Mouse (Mus musculus) liver, adult 2 months (tissue): ENCODE results near the gene Zfp740. TPM values are rescaled to one million over a fixed set of nuclear protein-coding genes. Genes with fewer than 3 reads are reported as not detected.
A peak's percentile ranks its signal among the peaks of the same experiment; 100 is the strongest.

Experiments
- DNase-seq: peaks from one replicate; pipeline ENCODE4 v3.0.0-alpha.2; 2011; ENCODE audit warnings: low read depth, low spot score; ENCODE audit errors: extremely low read depth
- H3K27ac ChIP-seq: fragments of 200-500 bp; replicated peaks from 2 replicates; pipeline ENCODE4 v1.5.1; 2012; ENCODE audit warnings: low read depth, mild to moderate bottlenecking, control low read depth, inconsistent platforms, low read length; ENCODE audit not compliant: insufficient read depth
- H3K27me3 ChIP-seq: fragments of 200-500 bp; 2 replicates; pipeline ENCODE4 v1.6.1; 2012; ENCODE audit warnings: mild to moderate bottlenecking, moderate library complexity, low read length, inconsistent platforms; ENCODE audit not compliant: control insufficient read depth, insufficient read depth
- H3K36me3 ChIP-seq: fragments of 200-500 bp; 2 replicates; pipeline ENCODE4 v1.6.1; 2012; ENCODE audit warnings: low read length, inconsistent platforms; ENCODE audit not compliant: control insufficient read depth, insufficient read depth
- H3K4me1 ChIP-seq: fragments of 200-500 bp; 2 replicates; pipeline ENCODE4 v1.6.1; 2011; ENCODE audit warnings: low read length; ENCODE audit not compliant: control insufficient read depth, insufficient read depth
- H3K4me3 ChIP-seq: fragments of 200-500 bp; 2 replicates; pipeline ENCODE4 v1.5.1; 2011; ENCODE audit warnings: low read depth, mild to moderate bottlenecking, control low read depth, low read length, moderate library complexity; ENCODE audit not compliant: insufficient read depth
- H3K79me2 ChIP-seq: fragments of 200-500 bp; 2 replicates; pipeline ENCODE4 v1.6.1; 2012; ENCODE audit warnings: inconsistent platforms, mild to moderate bottlenecking, low read length, moderate library complexity; ENCODE audit not compliant: control insufficient read depth, insufficient read depth
- H3K9ac ChIP-seq: fragments of 200-500 bp; 2 replicates; pipeline ENCODE4 v1.6.1; 2012; ENCODE audit warnings: low read depth, mild to moderate bottlenecking, control low read depth, inconsistent platforms, low read length
- CTCF ChIP-seq: fragments of 200-500 bp; IDR thresholded peaks from 2 replicates; pipeline ENCODE4 v1.5.1; 2011; ENCODE audit warnings: low read depth, low read length, control low read depth
- POLR2A ChIP-seq: fragments of 200-500 bp; IDR thresholded peaks from 2 replicates; pipeline ENCODE4 v1.6.1; 2011; ENCODE audit warnings: low read length, control low read depth; ENCODE audit not compliant: insufficient read depth; ENCODE audit errors: extremely low read depth
- WGBS: fragments of 180-500 bp; shearing (Covaris S2); methylation state at CpG from one replicate; pipeline ENCODE4 v1.1.7; 2018; 5-methylcytosine and 5-hydroxymethylcytosine counted together
- polyA plus RNA-seq: library from polyadenylated mRNA; depleted of rRNA; stranded (reverse); fragments of >200 nt; gene quantifications from 2 replicates; pipeline ENCODE4 v1.2.3, GENCODE M21; 2012
- total RNA-seq: library from RNA; depleted of rRNA; stranded (reverse); fragments of >200 nt; gene quantifications from 2 replicates; pipeline ENCODE4 v1.2.3, GENCODE M21; 2014

The Zfp740 gene
- total and polyA plus RNA-seq, 2 experiments = 9.4 to 15.6 TPM

DNA sequence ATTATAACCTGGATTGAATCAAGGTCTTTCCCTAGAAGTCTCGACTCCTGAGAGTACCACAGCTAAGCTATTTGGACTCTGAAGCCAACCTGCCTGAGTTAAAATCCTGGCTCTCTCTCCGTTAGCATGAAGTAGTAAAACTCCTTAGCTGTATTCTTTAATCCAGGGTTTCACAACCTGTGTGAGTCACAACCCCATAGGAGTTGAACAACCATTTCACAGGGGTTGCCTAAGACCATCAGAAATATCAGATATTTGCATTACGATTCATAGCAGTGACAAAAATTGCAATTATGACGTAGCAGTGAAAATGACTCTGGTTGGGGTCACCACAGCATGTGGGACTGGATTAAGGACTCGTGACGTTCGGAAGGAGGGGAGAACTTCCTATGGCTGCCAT lies 29.7 kb downstream of the Zfp740 start:
- no peaks in the 10 kb centered on the region for H3K4me1 ChIP-seq
- WGBS = 92% methylated on average over 7 of the region's 7 CpGs
- H3K36me3 ChIP-seq = no peaks in the 10 kb centered on the region
- no peak for DNase-seq
- H3K79me2 ChIP-seq = no peaks in the 10 kb centered on the region
- no peak overlapping the region for H3K9ac ChIP-seq
- no peak overlapping the region for H3K27ac ChIP-seq
- H3K27me3 ChIP-seq = no peaks in the 10 kb centered on the region
- TF ChIP-seq CTCF (no peak), POLR2A (no peak)
- no peak overlapping the region for H3K4me3 ChIP-seq

DNA sequence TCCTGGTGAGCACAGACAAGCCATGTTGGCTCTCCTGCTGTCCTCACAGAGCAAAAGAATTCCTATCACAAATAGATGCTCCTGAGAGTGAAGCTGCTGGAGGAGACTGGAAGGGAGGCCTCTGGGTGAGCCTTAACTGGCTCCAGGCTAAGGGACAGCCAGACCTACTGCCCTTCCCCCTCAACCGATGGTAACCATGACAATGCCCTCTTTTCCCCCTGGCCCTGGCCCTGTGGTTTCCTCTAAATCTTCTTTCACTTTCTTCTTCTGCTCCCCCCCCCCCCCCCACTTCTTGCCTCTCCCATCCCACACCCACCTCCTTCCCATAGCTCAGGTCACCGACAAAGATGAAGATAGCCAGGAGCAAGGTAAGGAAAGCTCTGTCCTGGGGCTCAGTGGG lies 30.8 kb downstream of the Zfp740 start:
- H3K9ac ChIP-seq = no peak overlapping the region
- no peak for DNase-seq
- no peak overlapping the region for H3K4me3 ChIP-seq
- 46% methylated on average over 2 of the region's 2 CpGs for WGBS
- H3K27ac ChIP-seq = peak overlapping the region; percentile 29
- H3K36me3 ChIP-seq = no peaks in the 10 kb centered on the region; the same call in 1 of the 2 replicates
- H3K4me1 ChIP-seq = no peaks in the 10 kb centered on the region
- H3K27me3 ChIP-seq = no peaks in the 10 kb centered on the region
- no peaks in the 10 kb centered on the region for H3K79me2 ChIP-seq
- TF ChIP-seq POLR2A (no peak), CTCF (no peak)

DNA sequence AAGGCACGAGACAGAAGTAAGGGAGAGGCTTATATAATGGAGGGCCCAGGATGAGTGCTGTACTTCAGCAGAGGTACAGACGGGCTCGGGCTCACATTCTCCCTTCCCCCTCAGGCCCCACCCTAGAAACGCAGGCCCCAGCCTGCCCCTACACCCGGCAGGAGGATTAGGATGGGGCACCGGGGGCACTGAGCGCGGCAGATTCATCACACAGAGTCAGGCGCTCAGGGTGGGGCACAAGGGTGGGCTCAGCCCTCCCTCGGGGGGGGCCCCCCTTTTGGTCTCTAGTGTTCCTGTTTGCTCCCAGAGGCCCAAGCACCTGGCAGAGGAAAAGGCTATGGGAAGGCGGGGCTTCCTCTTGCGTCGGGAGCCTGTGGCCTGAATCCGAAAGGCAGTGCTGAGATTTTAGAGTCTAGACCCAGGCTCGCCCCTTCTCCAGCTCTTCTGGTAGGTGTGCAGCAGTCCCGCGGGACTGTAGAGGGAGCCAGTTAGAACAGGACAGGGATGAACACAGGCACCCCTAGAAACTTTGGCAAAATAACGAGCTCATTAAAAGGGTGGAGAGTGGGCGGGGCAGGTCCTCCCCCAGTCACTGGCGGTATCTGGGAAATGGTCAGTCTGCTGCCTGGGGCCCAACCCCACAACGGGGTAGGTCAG lies 32.5 kb downstream of the Zfp740 start:
- 45% methylated on average over 21 of the region's 21 CpGs for WGBS
- Histone ChIP-seq H3K36me3 (no peaks in the 10 kb centered on the region; the same call in 1 of the 2 replicates), H3K27ac (no peak overlapping the region), H3K4me3 (no peak overlapping the region; the same call in 1 of the 2 replicates), H3K79me2 (no peaks in the 10 kb centered on the region), H3K4me1 (no peaks in the 10 kb centered on the region), H3K9ac (peak overlapping the region; percentile 15; the same call in 1 of the 2 replicates), H3K27me3 (no peaks in the 10 kb centered on the region)
- TF ChIP-seq POLR2A (no peak), CTCF (no peak)
- DNase-seq = no peak

DNA sequence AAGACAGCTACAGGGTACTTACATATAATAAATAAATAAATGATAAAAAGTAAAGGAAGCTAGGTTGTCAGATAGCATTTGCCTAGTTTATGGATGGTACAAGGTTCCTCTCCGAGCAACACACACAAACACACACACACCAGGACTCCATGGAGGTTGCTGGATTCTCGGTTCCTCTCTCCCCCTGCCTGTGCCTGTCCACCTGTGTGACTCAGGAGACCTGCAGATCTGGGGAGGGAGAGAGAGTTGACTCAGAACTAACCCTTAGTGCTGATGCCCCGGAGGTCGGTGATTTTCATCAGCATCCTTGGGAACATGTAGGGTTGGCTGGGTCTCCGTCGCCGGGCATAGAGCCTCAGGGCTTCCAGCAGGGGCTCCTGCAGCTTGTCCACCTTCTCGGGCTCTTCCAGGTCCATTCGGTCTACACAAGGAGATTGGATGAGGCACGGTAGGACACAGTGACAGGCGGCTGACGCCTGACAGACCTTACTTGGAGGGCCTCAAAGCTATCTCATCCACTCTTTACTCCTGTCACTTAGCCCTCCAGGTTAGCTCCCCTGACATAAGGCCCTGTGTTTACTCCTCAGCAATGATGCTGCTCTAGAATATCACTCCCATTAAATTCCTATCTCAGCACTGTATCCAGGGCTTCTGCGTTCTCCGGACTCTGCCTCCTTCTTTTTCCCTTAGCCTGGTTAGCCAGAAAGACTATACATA lies 35.7 kb downstream of the Zfp740 start:
- no peak for DNase-seq
- Histone ChIP-seq H3K36me3 (no peaks in the 10 kb centered on the region; the same call in 1 of the 2 replicates), H3K27me3 (no peaks in the 10 kb centered on the region), H3K9ac (no peak overlapping the region), H3K4me3 (no peak overlapping the region), H3K27ac (no peak overlapping the region), H3K79me2 (no peaks in the 10 kb centered on the region), H3K4me1 (peaks cover 4% of the 10 kb centered on the region; the same call in 1 of the 2 replicates)
- TF ChIP-seq POLR2A = no peak
- TF ChIP-seq CTCF = no peak
- 85% methylated on average over 14 of the region's 14 CpGs for WGBS

DNA sequence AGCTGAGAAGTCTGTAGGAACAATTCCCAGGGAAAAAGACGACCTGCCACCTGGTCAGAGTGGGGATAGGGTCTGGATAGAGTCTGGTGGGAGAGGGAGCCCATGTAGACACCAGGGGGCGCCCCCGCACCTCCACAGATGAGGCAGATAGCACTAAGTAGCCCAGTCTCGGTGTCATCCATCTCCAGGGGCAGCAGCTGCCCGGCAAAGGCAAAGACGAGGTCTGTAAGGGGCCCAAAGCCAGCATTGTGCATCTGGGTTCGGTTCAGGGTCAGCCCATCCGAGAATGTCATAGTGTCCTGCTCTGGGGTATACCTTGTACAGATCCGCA lies 36.2 kb downstream of the Zfp740 start:
- H3K9ac ChIP-seq = no peak overlapping the region
- no peaks in the 10 kb centered on the region for H3K27me3 ChIP-seq
- peaks cover 4% of the 10 kb centered on the region; the same call in 1 of the 2 replicates for H3K4me1 ChIP-seq
- H3K36me3 ChIP-seq = no peaks in the 10 kb centered on the region; the same call in 1 of the 2 replicates
- DNase-seq = no peak
- WGBS = 17% methylated on average over 9 of the region's 9 CpGs
- H3K79me2 ChIP-seq = no peaks in the 10 kb centered on the region
- no peak for TF ChIP-seq POLR2A
- TF ChIP-seq CTCF = peak; percentile 94
- no peak overlapping the region for H3K27ac ChIP-seq
- no peak overlapping the region for H3K4me3 ChIP-seq

DNA sequence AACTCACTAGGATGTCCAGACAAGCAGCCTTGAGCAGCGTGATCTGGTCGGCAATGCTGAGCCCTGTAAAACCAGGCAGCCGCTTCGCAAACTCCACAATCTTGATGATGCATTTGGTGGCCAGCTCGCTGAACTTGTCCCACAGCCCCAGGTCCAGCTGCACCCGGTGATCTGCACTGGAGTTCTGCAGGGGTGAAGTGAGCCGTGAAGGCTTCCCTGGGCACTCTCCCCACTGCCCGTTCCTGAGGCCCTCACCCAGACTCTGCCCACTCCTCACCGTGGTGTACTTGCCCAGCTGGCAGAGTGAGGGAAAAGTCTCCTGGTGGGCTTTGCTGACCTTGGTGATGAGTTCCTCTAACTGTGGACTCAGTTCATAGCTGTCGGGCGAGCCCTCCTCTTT lies 36.8 kb downstream of the Zfp740 start:
- Histone ChIP-seq H3K36me3 (no peaks in the 10 kb centered on the region; the same call in 1 of the 2 replicates), H3K4me3 (no peak overlapping the region), H3K79me2 (no peaks in the 10 kb centered on the region), H3K4me1 (peaks cover 4% of the 10 kb centered on the region; the same call in 1 of the 2 replicates), H3K27me3 (no peaks in the 10 kb centered on the region), H3K9ac (0 out of 2 replicates have a peak overlapping the region, but pooled peaks have one; percentile 30), H3K27ac (peak overlapping the region; percentile 51)
- WGBS = 76% methylated on average over 11 of the region's 11 CpGs
- TF ChIP-seq CTCF (no peak), POLR2A (no peak)
- DNase-seq = no peak
